Comparison of ENCODE assay signal across 8 mouse cellular contexts in genomic region chr11:49846401-49847070, GRCm38 (mm10). TPM values are rescaled to one million over a fixed set of nuclear protein-coding genes. Genes with fewer than 3 reads are reported as not detected.
DNase-seq lines count a peak whose midpoint lies in the region; ATAC-seq and TF ChIP-seq lines count a peak whose summit lies in the region.

Gene Mapk9 (plus strand): TSS chr11:49846751.

- TF ChIP-seq CTCF in kidney, postnatal 0 days (IDR thresholded peaks at IDR 0.05; ENCODE audit: low read depth) = peak; percentile 84

- H3K27ac ChIP-seq in heart, embryonic 12.5 days (ENCODE audit: poor library complexity, severe bottlenecking) = peak within 1 kb of the TSS; percentile 92
- H3K27ac ChIP-seq in kidney, postnatal 0 days = peak within 1 kb of the TSS; percentile 89
- H3K27ac ChIP-seq in liver, embryonic 11.5 days (ENCODE audit: low read depth, low read length) = peak within 1 kb of the TSS; percentile 93
- H3K27ac ChIP-seq in stomach, embryonic 14.5 days (ENCODE audit: low read length) = peak within 1 kb of the TSS; percentile 80

- no peaks in the 10 kb centered on the region for H3K27me3 ChIP-seq in heart, embryonic 12.5 days (replicated peaks)
- H3K27me3 ChIP-seq in kidney, postnatal 0 days (ENCODE audit: insufficient read depth, low read length) = no peaks in the 10 kb centered on the region
- H3K27me3 ChIP-seq in liver, embryonic 11.5 days (replicated peaks; ENCODE audit: control insufficient read depth, insufficient read depth, low read length) = no peaks in the 10 kb centered on the region
- H3K27me3 ChIP-seq in stomach, embryonic 14.5 days (ENCODE audit: control insufficient read depth, insufficient read depth, low read length) = no peaks in the 10 kb centered on the region

- peaks cover 12% of the 10 kb centered on the region for H3K36me3 ChIP-seq in heart, embryonic 12.5 days
- H3K36me3 ChIP-seq in kidney, postnatal 0 days (ENCODE audit: insufficient read depth, low read length) = peaks cover 4% of the 10 kb centered on the region; the same call in 1 of the 2 replicates
- no peaks in the 10 kb centered on the region for H3K36me3 ChIP-seq in liver, embryonic 11.5 days (ENCODE audit: control insufficient read depth, insufficient read depth, low read length)
- no peaks in the 10 kb centered on the region for H3K36me3 ChIP-seq in stomach, embryonic 14.5 days (ENCODE audit: control insufficient read depth, insufficient read depth, low read length)

- H3K4me2 ChIP-seq in heart, embryonic 12.5 days = peak within 1 kb of the TSS; percentile 92
- peak within 1 kb of the TSS; percentile 94 for H3K4me2 ChIP-seq in kidney, postnatal 0 days (ENCODE audit: low read length)
- peak within 1 kb of the TSS; percentile 95 for H3K4me2 ChIP-seq in liver, embryonic 11.5 days
- peak within 1 kb of the TSS; percentile 87 for H3K4me2 ChIP-seq in stomach, embryonic 14.5 days (replicated peaks; ENCODE audit: low read depth, low read length)

- peaks cover 19% of the 10 kb centered on the region for H3K4me1 ChIP-seq in heart, embryonic 12.5 days (replicated peaks)
- peaks cover 19% of the 10 kb centered on the region for H3K4me1 ChIP-seq in kidney, postnatal 0 days (replicated peaks; ENCODE audit: insufficient read depth, low read length)
- peaks cover 29% of the 10 kb centered on the region for H3K4me1 ChIP-seq in liver, embryonic 11.5 days (replicated peaks; ENCODE audit: control insufficient read depth, insufficient read depth, low read length)
- H3K4me1 ChIP-seq in stomach, embryonic 14.5 days (ENCODE audit: control insufficient read depth, insufficient read depth, low read length) = peaks cover 12% of the 10 kb centered on the region; the same call in 1 of the 2 replicates

- peak; percentile 97 for DNase-seq in CD4-positive helper T cell, adult 2 months (ENCODE audit: low read depth, low spot score)
- DNase-seq in brain, embryonic 18.5 days (ENCODE audit: low read depth, low spot score) = peak; percentile 91
- peak; percentile 99 for DNase-seq in kidney, postnatal 0 days (ENCODE audit: low spot score)
- peak; percentile 98 for DNase-seq in liver, embryonic 11.5 days (ENCODE audit: low spot score)
- peak; percentile 98 for DNase-seq in naive thymus-derived CD4-positive, alpha-beta T cell, adult 2 months (ENCODE audit: low read depth)

- peak within 1 kb of the TSS; percentile 92 for H3K4me3 ChIP-seq in heart, embryonic 12.5 days
- H3K4me3 ChIP-seq in kidney, postnatal 0 days (replicated peaks; ENCODE audit: low read depth, low read length) = peak within 1 kb of the TSS; percentile 94
- H3K4me3 ChIP-seq in liver, embryonic 11.5 days (ENCODE audit: low read depth, low read length) = peak within 1 kb of the TSS; percentile 94
- peak within 1 kb of the TSS; percentile 84 for H3K4me3 ChIP-seq in stomach, embryonic 14.5 days (ENCODE audit: low read depth, low read length)

- WGBS in heart, embryonic 12.5 days = under 1% methylated on average over 60 of the region's 68 CpGs
- under 1% methylated on average over 68 of the region's 68 CpGs for WGBS in kidney, postnatal 0 days
- WGBS in liver, embryonic 11.5 days = under 1% methylated on average over 67 of the region's 68 CpGs
- under 1% methylated on average over 68 of the region's 68 CpGs for WGBS in stomach, embryonic 14.5 days

- H3K9ac ChIP-seq in heart, embryonic 12.5 days = peak within 1 kb of the TSS; percentile 95
- H3K9ac ChIP-seq in kidney, postnatal 0 days (ENCODE audit: low read depth, low read length) = peak within 1 kb of the TSS; percentile 90
- H3K9ac ChIP-seq in liver, embryonic 11.5 days (ENCODE audit: low read depth, low read length) = peak within 1 kb of the TSS; percentile 93
- H3K9ac ChIP-seq in stomach, embryonic 14.5 days (replicated peaks; ENCODE audit: low read depth, low read length) = peak within 1 kb of the TSS; percentile 80

- ATAC-seq in erythroid progenitor cell, adult 5-6 weeks (replicated peaks; ENCODE audit: low FRiP score, poor library complexity, severe bottlenecking) = peak; percentile 88
- ATAC-seq in heart, embryonic 12.5 days (ENCODE audit: insufficient number of reproducible peaks, low FRiP score) = peak; percentile 99
- peak; percentile 98 for ATAC-seq in kidney, postnatal 0 days (replicated peaks; ENCODE audit: low FRiP score, low read depth)
- ATAC-seq in liver, embryonic 11.5 days (replicated peaks; ENCODE audit: low FRiP score) = peak; percentile 95
- peak; percentile 98 for ATAC-seq in stomach, embryonic 14.5 days (ENCODE audit: insufficient number of reproducible peaks, insufficient read depth, low FRiP score, low read depth)

- no peaks in the 10 kb centered on the region for H3K9me3 ChIP-seq in heart, embryonic 12.5 days (replicated peaks)
- H3K9me3 ChIP-seq in kidney, postnatal 0 days (replicated peaks; ENCODE audit: low read length) = no peaks in the 10 kb centered on the region
- no peaks in the 10 kb centered on the region for H3K9me3 ChIP-seq in liver, embryonic 11.5 days (ENCODE audit: control insufficient read depth, low read length)
- no peaks in the 10 kb centered on the region for H3K9me3 ChIP-seq in stomach, embryonic 14.5 days (ENCODE audit: control insufficient read depth, low read depth, low read length)

RNA-seq across cellular contexts. Expression of gene Mapk9, which starts in this region (rescaled TPM):
- total RNA-seq in erythroid progenitor cell, adult 5-6 weeks (2015; ENCODE audit: low replicate concordance) = 18.9 and 21.6 TPM in 2 replicates
- 19.4 and 27.6 TPM in 2 replicates for total RNA-seq in erythroid progenitor cell, adult 5-6 weeks (2017; ENCODE audit: low replicate concordance)
- polyA plus RNA-seq in heart, embryonic 12.5 days (2016; fragmentation: Nextera tagmentation; extraction: Ambion mirVana) = 37.3 and 39.4 TPM in 2 replicates
- 25.5 and 26.0 TPM in 2 replicates for polyA plus RNA-seq in kidney, postnatal 0 days (2015; fragmentation: Nextera tagmentation; extraction: Ambion mirVana)
- polyA plus RNA-seq in liver, embryonic 11.5 days (2014; fragmentation: Nextera tagmentation; extraction: Ambion mirVana) = 47.5 and 52.3 TPM in 2 replicates
- 36.5 and 37.6 TPM in 2 replicates for polyA plus RNA-seq in stomach, embryonic 14.5 days (2014; fragmentation: Nextera tagmentation; extraction: Ambion mirVana)

Comparison
In these comparisons a context has a peak if more than half of its experiments do, and no peak if none do; other contexts are left out.
1. Peak in every context shown above with its lines: DNase-seq, ATAC-seq, H3K4me3 ChIP-seq and H3K27ac ChIP-seq.